ENCODE assay signal across 11 mouse cellular contexts in the genomic region with DNA sequence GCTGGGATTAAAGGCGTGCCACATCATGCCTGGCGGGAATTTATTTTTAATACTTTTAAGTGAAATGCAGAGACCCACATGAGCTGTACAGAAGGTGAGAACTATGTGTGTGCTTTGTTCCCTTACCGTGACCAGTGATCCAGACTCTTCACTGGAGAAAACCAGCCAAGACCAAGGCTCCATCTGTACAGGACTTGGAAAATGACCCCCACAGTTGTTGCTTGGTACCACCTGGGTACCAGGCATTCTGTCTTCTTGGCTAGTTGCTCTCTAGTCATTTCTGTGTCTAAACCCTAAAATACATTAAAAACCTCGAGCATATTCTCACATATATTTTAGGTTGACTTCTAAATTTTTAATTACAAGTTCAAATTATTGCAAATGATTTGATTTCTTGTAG.
A peak's percentile ranks its signal among the peaks of the same experiment; 100 is the strongest.
DNase-seq lines count a peak whose midpoint lies in the region.
"Had no signal": no experiment of that assay in that cellular context is flagged by ENCODE, and none has a peak within 500 bp of the region (broad histone marks: within the 10 kb centered on the region; RNA-seq: fewer than 3 reads in every experiment).

No protein-coding gene starts in this region.

- intact Hi-C loops in heart, postnatal 25 days (cut with DNase I), result no loop called here

- peak; percentile 75 to 78 for DNase-seq in cerebellum, postnatal 10 days
- no peak for DNase-seq in cerebellum, postnatal 4 days (ENCODE audit: low spot score in 2 of 2)
- DNase-seq in cerebellum, postnatal 25 days, result peak; percentile 32 to 46
- DNase-seq in cerebellum, adult 9-10 months, result no peak
- peak; percentile 56 for DNase-seq in heart, adult 11 months
- no peak for DNase-seq in heart, postnatal 25 days (ENCODE audit: low spot score)
- DNase-seq: adrenal gland, adult 2 months; adrenal gland, postnatal 10 days; adrenal gland, postnatal 25 days; cerebellum, adult 8-10 months; embryo, embryonic 11 days had no signal

Comparison
In these comparisons a context has a peak if more than half of its experiments do, and no peak if none do; other contexts are left out.
1. DNase-seq: peak in cerebellum, postnatal 10 days (2 of 2), cerebellum, postnatal 25 days (2 of 2) and heart, adult 11 months (single experiment); none in cerebellum, postnatal 4 days (0 of 2), cerebellum, adult 9-10 months (single experiment) and heart, postnatal 25 days (single experiment).